Mouse (Mus musculus): ENCODE results near the gene Gm17190. TPM values are rescaled to one million over a fixed set of nuclear protein-coding genes. Genes with fewer than 3 reads are reported as not detected.

Gene Gm17190
- polyA plus RNA-seq, 1 experiment from 2014 or later: not detected

DNA sequence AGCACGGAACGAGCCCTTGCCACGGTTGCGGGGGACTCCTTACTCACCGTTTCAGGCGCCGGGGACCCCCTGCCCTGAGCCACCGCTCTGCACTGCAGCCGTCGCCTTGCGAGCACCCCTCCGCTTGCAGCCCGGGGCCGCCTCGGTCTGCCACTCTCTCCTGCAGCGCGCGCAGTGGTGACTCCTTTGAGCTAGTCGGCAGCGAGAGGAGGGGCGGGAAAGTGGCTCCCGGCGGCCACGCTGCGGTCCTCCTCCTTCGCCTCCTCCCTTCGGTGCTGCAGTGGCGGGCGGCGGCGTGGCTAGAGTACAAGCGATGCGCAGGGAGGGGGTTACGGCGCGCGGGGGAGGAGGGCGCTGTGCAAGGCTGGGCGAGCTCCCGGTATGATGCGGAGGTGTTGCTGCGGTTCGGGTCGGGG, 50.6 kb downstream of the Gm17190 start, which contains the start of gene Sv2c:
Sv2c (minus strand) TSS at position 177 of the 416 bp plus-strand sequence.
- Histone ChIP-seq H3K4me1 (ENCODE audit: control insufficient read depth, insufficient read depth, low read length) (peaks cover 6% of the 10 kb centered on the region; the same call in 1 of the 2 replicates), H3K9ac (ENCODE audit: low read length) (peak within 1 kb of the TSS; percentile 45), H3K9me3 (ENCODE audit: control insufficient read depth, low read length) (no peaks in the 10 kb centered on the region), H3K36me3 (ENCODE audit: control insufficient read depth, insufficient read depth, low read length) (no peaks in the 10 kb centered on the region), H3K27ac (replicated peaks; ENCODE audit: low read depth, low read length) (no peak within 1 kb of the TSS), H3K4me2 (ENCODE audit: low read depth, severe bottlenecking) (peak within 1 kb of the TSS; percentile 94), H3K27me3 (ENCODE audit: control insufficient read depth, insufficient read depth, low read length) (peaks cover 55% of the 10 kb centered on the region), H3K4me3 (ENCODE audit: low read depth, low read length) (peak within 1 kb of the TSS; percentile 45)
- WGBS: under 1% methylated on average over 44 of the region's 44 CpGs
- DNase-seq (ENCODE audit: low spot score) (peak; percentile 83), ATAC-seq (ENCODE audit: insufficient number of reproducible peaks, low FRiP score, low TSS enrichment, low read depth) (peak; percentile 64)

Other genes with a start within 250 kb of the Gm17190 start
- 15.0 and 15.3 TPM in 2 replicates for gene Iqgap2, start 190.1 kb upstream of the Gm17190 start, polyA plus RNA-seq (2014; fragmentation: Nextera tagmentation; extraction: Ambion mirVana)
- gene Gm20075, start 678 bp upstream of the Gm17190 start, polyA plus RNA-seq (2014; fragmentation: Nextera tagmentation; extraction: Ambion mirVana): 38.0 and 38.8 TPM in 2 replicates
- gene Sv2c, start 50.5 kb downstream of the Gm17190 start, polyA plus RNA-seq (2014; fragmentation: Nextera tagmentation; extraction: Ambion mirVana): 0.95 and 1.0 TPM in 2 replicates